Mouse (Mus musculus): ENCODE data around the gene Stk36.

The Stk36 gene

DNA sequence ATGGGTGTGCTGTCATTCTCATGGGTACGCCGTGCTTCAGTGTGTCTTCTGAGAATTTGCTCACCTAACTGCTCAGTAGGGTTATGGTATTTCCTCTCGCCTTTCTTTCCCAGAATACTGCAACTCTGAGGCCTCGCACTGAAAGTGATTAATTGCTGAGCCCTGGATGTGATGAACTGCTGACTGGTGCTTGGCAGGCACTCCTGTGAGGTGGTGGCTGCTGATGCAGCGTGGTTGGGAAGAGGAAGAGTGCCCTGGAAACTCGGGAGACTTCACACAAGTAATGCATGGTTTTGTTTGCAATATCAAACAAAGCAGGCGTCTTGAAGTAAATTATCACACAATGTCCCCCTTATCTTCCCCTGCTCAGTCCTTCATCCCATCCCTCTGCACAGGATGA, 71.5 kb downstream of the Stk36 start:
- peak; percentile 25 for DNase-seq

DNA sequence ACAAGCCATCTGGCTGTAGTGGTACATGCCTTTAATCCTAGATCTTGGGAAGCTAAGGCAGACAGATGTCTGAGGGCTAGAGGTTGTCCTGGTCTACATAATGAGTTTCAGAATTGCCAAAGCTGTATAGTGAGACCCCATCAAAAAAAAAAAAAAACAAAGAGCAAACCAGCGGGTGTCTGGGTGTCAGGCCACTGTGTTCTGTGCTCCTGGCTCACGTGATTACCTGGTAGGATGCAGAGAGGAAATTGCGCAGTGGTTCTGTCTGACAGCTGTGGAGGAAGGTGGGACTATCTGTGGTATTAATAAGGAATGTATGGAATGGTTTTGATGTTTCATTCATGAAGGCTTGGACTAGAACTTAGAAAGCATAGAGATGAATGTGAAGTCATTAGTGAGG, 75.6 kb downstream of the Stk36 start:
- DNase-seq: no peak

DNA sequence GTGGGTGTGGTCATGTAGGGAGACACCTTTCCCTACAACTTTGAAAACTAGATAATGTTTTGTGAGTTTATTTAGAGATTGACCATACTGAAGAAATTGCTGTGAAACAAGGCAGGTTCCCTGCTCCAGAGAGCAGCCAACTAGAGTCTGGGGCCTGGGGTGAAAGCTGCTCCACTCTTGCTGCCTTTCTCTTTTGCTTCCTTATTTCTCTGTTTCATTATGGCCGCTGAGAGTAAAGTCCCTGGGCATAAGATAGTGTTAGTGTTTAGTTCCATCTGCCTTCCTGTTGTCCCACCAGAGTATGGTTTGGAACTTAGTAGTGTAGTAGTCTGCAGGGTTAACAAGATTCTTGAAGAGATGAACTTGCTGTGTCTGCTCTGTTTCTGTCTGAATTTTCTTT, 76.6 kb downstream of the Stk36 start:
- DNase-seq: no peak
